Mouse (Mus musculus) left cerebral cortex, postnatal 36 days (tissue): ENCODE measurements around the gene Olfr498. TPM values are rescaled to one million over a fixed set of nuclear protein-coding genes. Genes with fewer than 3 reads are reported as not detected.

ENCODE experiments used
- DNase-seq, 2 experiments: peaks; one replicate each; pipeline ENCODE4 v3.0.0; 2021 to 2022; ENCODE audit warnings: low spot score in 2 of 2, mixed read lengths in 1 of 2
- intact Hi-C: fragments of 180-260 bp; cut with DNase I; formaldehyde crosslinking; loops from one replicate; pipeline ENCODE4 v1.15.1; 2025
- total RNA-seq, 2 experiments: library from RNA; stranded (reverse); gene quantifications; 2 replicates each; pipeline ENCODE4 v1.2.3; 2021

The Olfr498 gene
- not detected for total RNA-seq

DNA sequence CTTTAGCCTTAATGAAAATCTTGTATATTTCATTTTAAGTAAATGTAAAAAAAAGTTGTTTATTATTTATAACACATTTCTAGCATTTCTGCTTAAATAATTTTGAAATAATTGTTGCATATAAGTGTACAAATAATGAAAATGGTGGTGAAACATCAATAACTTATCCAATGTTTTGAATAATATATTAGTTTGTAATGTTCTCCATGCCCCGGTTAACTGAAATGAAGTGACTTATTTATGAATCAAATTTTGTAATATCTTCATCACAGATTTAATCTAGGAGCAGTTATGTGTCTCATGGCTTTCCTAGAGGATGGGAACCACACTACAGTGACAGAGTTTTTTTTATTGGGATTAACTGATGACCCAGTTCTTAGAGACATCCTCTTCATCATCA lies at the start of gene Olfr498:
Olfr498 (plus strand) TSS at position 301 of the 400 bp plus-strand sequence.
- intact Hi-C loops: no loop called here
- no peak for DNase-seq

DNA sequence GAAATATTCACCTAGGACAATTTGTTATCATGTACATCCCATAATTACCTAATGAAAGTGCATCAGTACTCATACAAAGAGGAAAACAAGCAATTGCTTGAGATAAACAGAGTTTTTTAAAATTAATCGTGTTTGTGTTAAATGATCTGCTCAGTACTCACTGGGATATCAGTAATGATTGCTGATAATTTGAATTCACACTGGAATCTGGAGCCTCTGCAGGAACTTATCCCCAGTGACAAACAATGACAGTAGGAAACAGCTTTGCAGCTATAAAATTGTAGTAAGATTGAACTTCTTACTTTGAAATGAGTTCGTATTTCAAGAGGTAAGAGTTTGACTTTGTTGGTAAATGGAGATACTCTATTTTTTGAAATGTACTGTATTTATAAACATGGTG lies 45.0 kb upstream of the Olfr498 start, which contains the start of gene Olfr497:
Olfr497 (plus strand) TSS at position 301 of the 400 bp plus-strand sequence.
- DNase-seq: no peak
- intact Hi-C loops: no loop called here

Other genes with a start within 250 kb of the Olfr498 start
- not detected for gene Olfr488, start 207.0 kb upstream of the Olfr498 start, total RNA-seq
- not detected for gene Olfr490, start 176.4 kb upstream of the Olfr498 start, total RNA-seq
- not detected for gene Olfr491, start 151.9 kb upstream of the Olfr498 start, total RNA-seq
- gene Olfr492, start 141.7 kb upstream of the Olfr498 start, total RNA-seq: not detected
- gene Olfr493, start 118.3 kb upstream of the Olfr498 start, total RNA-seq: not detected
- gene Olfr494, start 100.0 kb upstream of the Olfr498 start, total RNA-seq: not detected
- gene Olfr495, start 72.2 kb upstream of the Olfr498 start, total RNA-seq: not detected
- gene Olfr497, start 44.9 kb upstream of the Olfr498 start, total RNA-seq: not detected
- gene Olfr502, start 59.7 kb downstream of the Olfr498 start, total RNA-seq: not detected
- gene Olfr503, start 79.2 kb downstream of the Olfr498 start, total RNA-seq: not detected
- not detected for gene Olfr504, start 100.5 kb downstream of the Olfr498 start, total RNA-seq
- gene Olfr506, start 145.5 kb downstream of the Olfr498 start, total RNA-seq: not detected
- not detected for gene Olfr507, start 156.5 kb downstream of the Olfr498 start, total RNA-seq
- not detected for gene Olfr508, start 164.7 kb downstream of the Olfr498 start, total RNA-seq
- under 1 TPM in 1 of 2 experiments, not detected in 1; 0.11 TPM for gene Olfr509, start 186.6 kb downstream of the Olfr498 start, total RNA-seq
- not detected for gene Olfr510, start 201.1 kb downstream of the Olfr498 start, total RNA-seq
- gene Olfr512, start 248.0 kb downstream of the Olfr498 start, total RNA-seq: not detected